Comparison of ENCODE assay signal across 10 mouse cellular contexts in the genomic region with DNA sequence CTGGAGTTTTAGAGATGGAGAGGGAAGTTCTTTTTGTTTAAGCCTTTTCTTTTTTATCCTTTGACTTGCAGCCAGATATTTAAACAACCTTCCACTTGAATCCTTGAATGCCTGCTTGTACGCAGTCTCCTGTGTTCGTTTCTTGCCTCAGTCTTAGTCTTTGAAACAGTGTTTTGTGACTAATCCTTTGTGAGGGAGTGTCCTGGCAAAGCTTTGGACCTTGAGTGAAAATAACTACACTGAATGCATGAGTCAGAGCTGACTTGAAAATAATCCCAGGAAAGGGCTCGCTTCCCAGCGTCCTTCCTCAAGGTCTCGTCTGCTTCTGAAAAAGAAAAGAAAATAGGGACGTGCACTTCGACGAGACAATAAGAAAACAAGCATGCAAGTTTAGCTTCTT. TPM values are rescaled to one million over a fixed set of nuclear protein-coding genes. Genes with fewer than 3 reads are reported as not detected.
A peak's percentile ranks its signal among the peaks of the same experiment; 100 is the strongest.
DNase-seq lines count a peak whose midpoint lies in the region; ATAC-seq and TF ChIP-seq lines count a peak whose summit lies in the region.
"Had no signal": no experiment of that assay in that cellular context is flagged by ENCODE, and none has a peak within 500 bp of the region (broad histone marks: within the 10 kb centered on the region; RNA-seq: fewer than 3 reads in every experiment).

No protein-coding gene starts in this region.

- H3K4me3 ChIP-seq in layer of hippocampus, adult 2 months: no peak overlapping the region
- no peak overlapping the region for H3K4me3 ChIP-seq in hindbrain, embryonic 10.5 days
- H3K4me3 ChIP-seq: stomach, embryonic 15.5 days had no signal

- H3K4me1 ChIP-seq in hindbrain, embryonic 10.5 days (replicated peaks): no peaks in the 10 kb centered on the region
- H3K4me1 ChIP-seq: stomach, embryonic 15.5 days had no signal

- no peaks in the 10 kb centered on the region for H3K9me3 ChIP-seq in hindbrain, embryonic 10.5 days
- H3K9me3 ChIP-seq: stomach, embryonic 15.5 days had no signal

- WGBS in hindbrain, embryonic 10.5 days: 89% methylated on average over 8 of the region's 8 CpGs

- no peaks in the 10 kb centered on the region for H3K27me3 ChIP-seq in hindbrain, embryonic 10.5 days (ENCODE audit: insufficient read depth, poor library complexity, severe bottlenecking)
- H3K27me3 ChIP-seq: stomach, embryonic 15.5 days had no signal

- no peak for TF ChIP-seq CTCF in layer of hippocampus, adult 2 months (conservative IDR thresholded peaks at IDR 0.05)
- no peak for TF ChIP-seq CTCF in brain, embryonic 14.5 days (IDR thresholded peaks at IDR 0.05; ENCODE audit: borderline replicate concordance, extremely low read depth, insufficient read depth, insufficient read length)

- 0 out of 2 replicates have a peak overlapping the region, but pooled peaks have one; percentile 1 for H3K27ac ChIP-seq in layer of hippocampus, adult 2 months
- no peak overlapping the region for H3K27ac ChIP-seq in hindbrain, embryonic 10.5 days
- H3K27ac ChIP-seq: stomach, embryonic 15.5 days had no signal

- H3K36me3 ChIP-seq in hindbrain, embryonic 10.5 days: peaks cover 82% of the 10 kb centered on the region

- TF ChIP-seq POLR2A in brain, embryonic 14.5 days (IDR thresholded peaks at IDR 0.05; ENCODE audit: borderline replicate concordance, extremely low read depth, insufficient read depth, insufficient read length, poor library complexity, severe bottlenecking): no peak

- intact Hi-C loops in left cerebral cortex, postnatal 14 days (cut with DNase I): loop anchor here (10.0 kb wide), 1 partner anchor 675 kb away; no protein-coding TSS in a partner anchor

- ATAC-seq in erythroblast, adult 5-6 weeks (replicated peaks; ENCODE audit: low FRiP score, poor library complexity, severe bottlenecking): no peak

- peak in 1 of 2 experiments; percentile 26 for DNase-seq in layer of hippocampus, adult 2 months (ENCODE audit: low spot score in 2 of 2)
- DNase-seq in layer of hippocampus, adult 18-20 months (ENCODE audit: low spot score in 2 of 2): no peak
- peak; percentile 65 for DNase-seq in R1 (ENCODE audit: low read depth, low spot score)
- DNase-seq in brain, embryonic 14.5 days (ENCODE audit: low read depth): peak; percentile 75
- DNase-seq in left cerebral cortex, postnatal 14 days (ENCODE audit: low spot score in 2 of 2): peak; percentile 41 to 57
- no peak for DNase-seq in hindbrain, embryonic 10.5 days (ENCODE audit: low spot score)
- DNase-seq in spleen, postnatal 14 days (ENCODE audit: low spot score in 2 of 2): no peak
- DNase-seq: liver had no signal

RNA-seq across cellular contexts. Expression of gene Exoc1, which starts 11.1 kb away (rescaled TPM):
- total RNA-seq in layer of hippocampus, adult 2 months (2021): 10 to 100 TPM; 60.1 to 61.7 TPM
- 10 to 100 TPM; 57.2 to 58.5 TPM for total RNA-seq in layer of hippocampus, adult 18-20 months (2021)
- polyA plus RNA-seq in brain, embryonic 14.5 days (2012; rRNA removed): 97.5 and 99.5 TPM in 2 replicates
- total RNA-seq in left cerebral cortex, postnatal 14 days (2021): 10 to 100 TPM; 51.8 to 59.4 TPM
- total RNA-seq in erythroblast, adult 5-6 weeks (2015; ENCODE audit: low replicate concordance): 23.1 and 32.4 TPM in 2 replicates
- total RNA-seq in erythroblast, adult 5-6 weeks (2017; ENCODE audit: low replicate concordance): 16.2 and 18.7 TPM in 2 replicates
- 38.8 and 47.9 TPM in 2 replicates for polyA plus RNA-seq in hindbrain, embryonic 10.5 days (2016; fragmentation: Nextera tagmentation; extraction: Ambion mirVana)

RNA-seq across cellular contexts. Expression of gene Cep135, which starts 48.3 kb away (rescaled TPM):
- total RNA-seq in layer of hippocampus, adult 2 months (2021): 1 to 10 TPM; 6.9 to 7.6 TPM
- 1 to 10 TPM; 6.0 to 6.7 TPM for total RNA-seq in layer of hippocampus, adult 18-20 months (2021)
- 6.1 and 6.2 TPM in 2 replicates for polyA plus RNA-seq in brain, embryonic 14.5 days (2012; rRNA removed)
- total RNA-seq in left cerebral cortex, postnatal 14 days (2021): 1 to 10 TPM; 5.8 to 5.9 TPM
- total RNA-seq in erythroblast, adult 5-6 weeks (2015; ENCODE audit: low replicate concordance): 4.0 and 9.4 TPM in 2 replicates
- total RNA-seq in erythroblast, adult 5-6 weeks (2017; ENCODE audit: low replicate concordance): 13.7 and 15.8 TPM in 2 replicates
- 7.2 and 10.0 TPM in 2 replicates for polyA plus RNA-seq in hindbrain, embryonic 10.5 days (2016; fragmentation: Nextera tagmentation; extraction: Ambion mirVana)

RNA-seq across cellular contexts. Expression of gene Gm7271, which starts 56.3 kb away (rescaled TPM):
- total RNA-seq in layer of hippocampus, adult 2 months (2021): not detected
- not detected for total RNA-seq in layer of hippocampus, adult 18-20 months (2021)
- polyA plus RNA-seq in brain, embryonic 14.5 days (2012; rRNA removed): 0.27 TPM in 1 of 2 replicates, not detected in the other
- not detected for total RNA-seq in left cerebral cortex, postnatal 14 days (2021)
- total RNA-seq in erythroblast, adult 5-6 weeks (2015; ENCODE audit: low replicate concordance): not detected in 2 replicates
- not detected in 2 replicates for total RNA-seq in erythroblast, adult 5-6 weeks (2017; ENCODE audit: low replicate concordance)
- 3.6 and 13.2 TPM in 2 replicates for polyA plus RNA-seq in hindbrain, embryonic 10.5 days (2016; fragmentation: Nextera tagmentation; extraction: Ambion mirVana)
- polyA plus RNA-seq: stomach, embryonic 15.5 days had no signal

Comparison
In these comparisons a context has a peak if more than half of its experiments do, and no peak if none do; other contexts are left out.
1. DNase-seq: peak in R1 (single experiment), brain, embryonic 14.5 days (single experiment) and left cerebral cortex, postnatal 14 days (2 of 2); none in layer of hippocampus, adult 18-20 months (0 of 2), hindbrain, embryonic 10.5 days (single experiment) and spleen, postnatal 14 days (0 of 2).